Mouse (Mus musculus): ENCODE measurements around the gene Ndufaf2.

GRCm38 (mm10) chr13:108132031-108132819, 26.2 kb downstream of the Ndufaf2 start:
- TF ChIP-seq CTCF (IDR thresholded peaks at IDR 0.05; ENCODE audit: extremely low read depth, insufficient read depth, insufficient read length, insufficient replicate concordance) (no peak), POLR2A (IDR thresholded peaks at IDR 0.05; ENCODE audit: low read depth, low read length) (no peak)
